Mouse (Mus musculus): ENCODE results near the gene Atg5. TPM values are rescaled to one million over a fixed set of nuclear protein-coding genes. Genes with fewer than 3 reads are reported as not detected.
"Not testable (repeated sequence)": the region's sequence is repeated elsewhere in the genome, so short reads cannot be mapped to it uniquely, and the experiment has no call there.

The Atg5 gene
- total RNA-seq, 1 experiment from 2014 or later, result 32.7 TPM

- no peak for ATAC-seq (ENCODE audit: extremely low read depth, insufficient number of reproducible peaks, low FRiP score, poor library complexity, severe bottlenecking)
Observed at GRCm38 (mm10) chr10:44306308-44306707, 38.1 kb downstream of the Atg5 start.

GRCm38 (mm10) chr10:44308280-44308679 lies 40.1 kb downstream of the Atg5 start:
- ATAC-seq (ENCODE audit: extremely low read depth, insufficient number of reproducible peaks, low FRiP score, poor library complexity, severe bottlenecking), result no peak

GRCm38 (mm10) chr10:44309250-44309649 lies 41.1 kb downstream of the Atg5 start:
- ATAC-seq (ENCODE audit: extremely low read depth, insufficient number of reproducible peaks, low FRiP score, poor library complexity, severe bottlenecking), result no peak

GRCm38 (mm10) chr10:44315276-44315675 lies 47.1 kb downstream of the Atg5 start:
- no peak for ATAC-seq (ENCODE audit: extremely low read depth, insufficient number of reproducible peaks, low FRiP score, poor library complexity, severe bottlenecking)

GRCm38 (mm10) chr10:44316280-44317270 lies 48.4 kb downstream of the Atg5 start:
- no peak for ATAC-seq (ENCODE audit: extremely low read depth, insufficient number of reproducible peaks, low FRiP score, poor library complexity, severe bottlenecking)

- no peak for ATAC-seq (ENCODE audit: extremely low read depth, insufficient number of reproducible peaks, low FRiP score, poor library complexity, severe bottlenecking)
Observed at GRCm38 (mm10) chr10:44322166-44322565, 54.0 kb downstream of the Atg5 start.

GRCm38 (mm10) chr10:44323070-44323775 lies 55.1 kb downstream of the Atg5 start:
- no peak for ATAC-seq (ENCODE audit: extremely low read depth, insufficient number of reproducible peaks, low FRiP score, poor library complexity, severe bottlenecking)

- no peak for ATAC-seq (ENCODE audit: extremely low read depth, insufficient number of reproducible peaks, low FRiP score, poor library complexity, severe bottlenecking)
Observed at GRCm38 (mm10) chr10:44323836-44324235, 55.7 kb downstream of the Atg5 start.

- no peak for ATAC-seq (ENCODE audit: extremely low read depth, insufficient number of reproducible peaks, low FRiP score, poor library complexity, severe bottlenecking)
Observed at GRCm38 (mm10) chr10:44325551-44326500, 57.7 kb downstream of the Atg5 start.

GRCm38 (mm10) chr10:44327057-44327456 lies 58.9 kb downstream of the Atg5 start:
- ATAC-seq (ENCODE audit: extremely low read depth, insufficient number of reproducible peaks, low FRiP score, poor library complexity, severe bottlenecking), result peak; percentile 60; the same call in 1 of the 2 replicates

GRCm38 (mm10) chr10:44328347-44328746 lies 60.2 kb downstream of the Atg5 start:
- ATAC-seq (ENCODE audit: extremely low read depth, insufficient number of reproducible peaks, low FRiP score, poor library complexity, severe bottlenecking), result no peak

- no peak for ATAC-seq (ENCODE audit: extremely low read depth, insufficient number of reproducible peaks, low FRiP score, poor library complexity, severe bottlenecking)
Observed at GRCm38 (mm10) chr10:44330717-44331116, 62.6 kb downstream of the Atg5 start.

- ATAC-seq (ENCODE audit: extremely low read depth, insufficient number of reproducible peaks, low FRiP score, poor library complexity, severe bottlenecking), result no peak
Observed at GRCm38 (mm10) chr10:44331469-44331868, 63.3 kb downstream of the Atg5 start.

- not testable (repeated sequence) for ATAC-seq (ENCODE audit: extremely low read depth, insufficient number of reproducible peaks, low FRiP score, poor library complexity, severe bottlenecking)
Observed at GRCm38 (mm10) chr10:44332656-44333055, 64.5 kb downstream of the Atg5 start.

GRCm38 (mm10) chr10:44336641-44337382 lies 68.7 kb downstream of the Atg5 start:
- ATAC-seq (ENCODE audit: extremely low read depth, insufficient number of reproducible peaks, low FRiP score, poor library complexity, severe bottlenecking), result not testable (repeated sequence)

GRCm38 (mm10) chr10:44338571-44338970 lies 70.4 kb downstream of the Atg5 start:
- no peak for ATAC-seq (ENCODE audit: extremely low read depth, insufficient number of reproducible peaks, low FRiP score, poor library complexity, severe bottlenecking)

GRCm38 (mm10) chr10:44339326-44339725 lies 71.2 kb downstream of the Atg5 start:
- no peak for ATAC-seq (ENCODE audit: extremely low read depth, insufficient number of reproducible peaks, low FRiP score, poor library complexity, severe bottlenecking)

GRCm38 (mm10) chr10:44340928-44341327 lies 72.8 kb downstream of the Atg5 start:
- ATAC-seq (ENCODE audit: extremely low read depth, insufficient number of reproducible peaks, low FRiP score, poor library complexity, severe bottlenecking), result no peak

All from neutrophil, adult 5-6 weeks (primary cell).